Comparison of ENCODE assay signal across 15 mouse cellular contexts in the genomic region with DNA sequence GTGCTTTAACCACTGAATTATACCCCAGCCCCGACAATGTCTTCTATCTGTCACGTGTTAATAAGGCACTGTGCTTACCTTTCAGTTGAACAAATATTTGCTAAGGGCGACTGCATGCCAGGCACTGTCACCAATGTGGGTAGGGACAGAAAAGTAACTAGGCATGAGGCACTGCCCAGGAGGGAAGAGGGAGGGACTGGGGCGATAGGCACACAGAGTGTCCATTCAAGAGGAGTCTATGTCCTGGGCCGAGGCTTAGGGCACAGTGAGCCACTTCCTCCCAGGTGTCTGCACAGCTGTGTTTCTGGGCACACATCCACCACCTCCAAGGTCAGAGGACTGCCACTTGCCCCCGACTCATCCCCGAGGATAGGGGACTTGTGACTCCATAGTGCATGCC. TPM values are rescaled to one million over a fixed set of nuclear protein-coding genes. Genes with fewer than 3 reads are reported as not detected.
DNase-seq lines count a peak whose midpoint lies in the region; ATAC-seq and TF ChIP-seq lines count a peak whose summit lies in the region.
"Had no signal": no experiment of that assay in that cellular context is flagged by ENCODE, and none has a peak within 500 bp of the region (broad histone marks: within the 10 kb centered on the region; RNA-seq: fewer than 3 reads in every experiment).

Gene Ubxn10 (minus strand): TSS at position 137 of the 400 bp plus-strand sequence.

- no peaks in the 10 kb centered on the region for H3K36me3 ChIP-seq in kidney, postnatal 0 days (ENCODE audit: insufficient read depth, low read length)
- H3K36me3 ChIP-seq in embryonic facial prominence, embryonic 13.5 days = no peaks in the 10 kb centered on the region
- H3K36me3 ChIP-seq in small intestine, adult 2 months (ENCODE audit: control insufficient read depth, insufficient read depth, low read length) = no peaks in the 10 kb centered on the region
- H3K36me3 ChIP-seq: liver, embryonic 13.5 days had no signal

- DNase-seq in kidney, postnatal 0 days (ENCODE audit: low spot score) = no peak
- no peak for DNase-seq in kidney, adult 8-10 months
- peak; percentile 79 to 87 for DNase-seq in lung, adult 18-20 months
- no peak for DNase-seq in spleen, postnatal 10 days (ENCODE audit: low spot score in 2 of 2)
- DNase-seq in adrenal gland, adult (ENCODE audit: inconsistent age in 2 of 2, low spot score in 1 of 2) = no peak
- DNase-seq in kidney, adult 9 months = no peak
- DNase-seq: B cell, adult 2 months; cerebellum, adult 18-20 months; embryo, embryonic 11 days; kidney, postnatal 4 days; liver, embryonic 13.5 days; thymus, postnatal 36 days had no signal

- H3K4me3 ChIP-seq in kidney, postnatal 0 days (replicated peaks; ENCODE audit: low read depth, low read length) = no peak within 1 kb of the TSS
- no peak within 1 kb of the TSS for H3K4me3 ChIP-seq in embryonic facial prominence, embryonic 13.5 days
- no peak within 1 kb of the TSS for H3K4me3 ChIP-seq in small intestine, adult 2 months (ENCODE audit: low read depth, low read length)
- H3K4me3 ChIP-seq: liver, embryonic 13.5 days had no signal

- H3K9ac ChIP-seq in kidney, postnatal 0 days (ENCODE audit: low read depth, low read length) = 0 out of 2 replicates have a peak within 1 kb of the TSS, but pooled peaks have one; percentile 35
- H3K9ac ChIP-seq in embryonic facial prominence, embryonic 13.5 days = 0 out of 2 replicates have a peak within 1 kb of the TSS, but pooled peaks have one; percentile 4
- H3K9ac ChIP-seq: liver, embryonic 13.5 days had no signal

- TF ChIP-seq CTCF in kidney, postnatal 0 days (IDR thresholded peaks at IDR 0.05; ENCODE audit: low read depth) = no peak
- TF ChIP-seq CTCF in small intestine, adult 2 months (IDR thresholded peaks at IDR 0.05; ENCODE audit: extremely low read depth, insufficient read length, insufficient replicate concordance, low read depth, low read length) = no peak

- no peak within 1 kb of the TSS for H3K4me2 ChIP-seq in kidney, postnatal 0 days (ENCODE audit: low read length)
- no peak within 1 kb of the TSS for H3K4me2 ChIP-seq in embryonic facial prominence, embryonic 13.5 days
- H3K4me2 ChIP-seq: liver, embryonic 13.5 days; midbrain, embryonic 11.5 days had no signal

- no peak for TF ChIP-seq POLR2A in small intestine, adult 2 months (IDR thresholded peaks at IDR 0.05; ENCODE audit: low read depth, low read length)

- no peaks in the 10 kb centered on the region for H3K4me1 ChIP-seq in kidney, postnatal 0 days (replicated peaks; ENCODE audit: insufficient read depth, low read length)
- peaks cover 22% of the 10 kb centered on the region for H3K4me1 ChIP-seq in embryonic facial prominence, embryonic 13.5 days
- H3K4me1 ChIP-seq in small intestine, adult 2 months (ENCODE audit: control insufficient read depth, insufficient read depth, insufficient read length, low read length) = peaks cover 16% of the 10 kb centered on the region
- H3K4me1 ChIP-seq: liver, embryonic 13.5 days had no signal

- WGBS in kidney, postnatal 0 days = 57% methylated on average over 7 of the region's 7 CpGs
- WGBS in embryonic facial prominence, embryonic 13.5 days = 53% methylated on average over 7 of the region's 7 CpGs
- WGBS in small intestine, adult 2 months = 21% methylated on average over 7 of the region's 7 CpGs

- no peak for ATAC-seq in kidney, postnatal 0 days (replicated peaks; ENCODE audit: low FRiP score, low read depth)
- ATAC-seq in embryonic facial prominence, embryonic 13.5 days (ENCODE audit: insufficient number of reproducible peaks, insufficient read depth, low FRiP score, low TSS enrichment, low read depth) = no peak

- no peaks in the 10 kb centered on the region for H3K9me3 ChIP-seq in kidney, postnatal 0 days (replicated peaks; ENCODE audit: low read length)
- 0 out of 2 replicates have a peak, but pooled peaks cover 5% of the 10 kb centered on the region for H3K9me3 ChIP-seq in embryonic facial prominence, embryonic 13.5 days
- H3K9me3 ChIP-seq: liver, embryonic 13.5 days had no signal

- H3K27ac ChIP-seq in kidney, postnatal 0 days = no peak within 1 kb of the TSS
- H3K27ac ChIP-seq in embryonic facial prominence, embryonic 13.5 days = no peak within 1 kb of the TSS
- peak within 1 kb of the TSS; percentile 69 for H3K27ac ChIP-seq in small intestine, adult 2 months (ENCODE audit: insufficient read depth, low read depth, low read length)
- H3K27ac ChIP-seq: liver, embryonic 13.5 days had no signal

- H3K27me3 ChIP-seq in kidney, postnatal 0 days (ENCODE audit: insufficient read depth, low read length) = no peaks in the 10 kb centered on the region
- no peaks in the 10 kb centered on the region for H3K27me3 ChIP-seq in embryonic facial prominence, embryonic 13.5 days
- no peaks in the 10 kb centered on the region for H3K27me3 ChIP-seq in small intestine, adult 2 months (ENCODE audit: control insufficient read depth, insufficient read depth, low read length)
- H3K27me3 ChIP-seq: liver, embryonic 13.5 days had no signal

RNA-seq across cellular contexts. Expression of gene Ubxn10, which starts in this region (rescaled TPM):
- 1.5 and 1.7 TPM in 2 replicates for polyA plus RNA-seq in kidney, postnatal 0 days (2015; fragmentation: Nextera tagmentation; extraction: Ambion mirVana)
- polyA plus RNA-seq in embryonic facial prominence, embryonic 13.5 days (2015; fragmentation: Nextera tagmentation; extraction: Ambion mirVana) = 0.58 and 0.65 TPM in 2 replicates
- 0.96 and 1.2 TPM in 2 replicates for polyA plus RNA-seq in small intestine, adult 2 months (2012; rRNA removed)

Comparison
In these comparisons a context has a peak if more than half of its experiments do, and no peak if none do; other contexts are left out.
1. DNase-seq: peak in lung, adult 18-20 months (2 of 2); none in kidney, postnatal 0 days (single experiment), kidney, adult 8-10 months (0 of 2), spleen, postnatal 10 days (0 of 2), adrenal gland, adult (0 of 2) and kidney, adult 9 months (single experiment).